Mouse (Mus musculus) lung, adult 2 months (tissue): ENCODE measurements around the gene Asgr2. TPM values are rescaled to one million over a fixed set of nuclear protein-coding genes. Genes with fewer than 3 reads are reported as not detected.
A peak's percentile ranks its signal among the peaks of the same experiment; 100 is the strongest.
"Not testable (repeated sequence)": the region's sequence is repeated elsewhere in the genome, so short reads cannot be mapped to it uniquely, and the experiment has no call there.

Source experiments
- DNase-seq: peaks from one replicate; pipeline ENCODE4 v3.0.0; 2022
- H3K4me1 ChIP-seq: fragments of 200-500 bp; 2 replicates; pipeline ENCODE4 v1.6.1; 2011; ENCODE audit warnings: low read length; ENCODE audit not compliant: control insufficient read depth, insufficient read depth
- H3K4me3 ChIP-seq: fragments of 200-500 bp; replicated peaks from 2 replicates; pipeline ENCODE3; 2011; ENCODE audit warnings: low read depth, mild to moderate bottlenecking, control low read depth, low read length; ENCODE audit errors: extremely low read depth
- CTCF ChIP-seq: fragments of 200-500 bp; IDR thresholded peaks from 2 replicates; pipeline ENCODE4 v1.5.1; 2011; ENCODE audit warnings: mild to moderate bottlenecking, low read length, control low read depth; ENCODE audit not compliant: insufficient read depth
- POLR2A ChIP-seq: fragments of 200-500 bp; IDR thresholded peaks from 2 replicates; pipeline ENCODE4 v1.6.1; 2011; ENCODE audit warnings: low read depth, mild to moderate bottlenecking, control low read depth, low read length, borderline replicate concordance; ENCODE audit errors: extremely low read depth
- WGBS: fragments of 180-500 bp; shearing (Covaris S2); methylation state at CpG from one replicate; pipeline ENCODE4 v1.1.7; 2018; 5-methylcytosine and 5-hydroxymethylcytosine counted together
- polyA plus RNA-seq: library from polyadenylated mRNA; depleted of rRNA; stranded (reverse); fragments of >200 nt; gene quantifications from 2 replicates; pipeline ENCODE4 v1.2.3, GENCODE M21; 2012; rRNA removed

Asgr2 gene
- polyA plus RNA-seq, 1 experiment: 0.51 TPM

GRCm38 (mm10) chr11:70129926-70130379 lies 37.5 kb downstream of the Asgr2 start, which contains the start of gene Mgl2:
Mgl2 (plus strand) TSS chr11:70130329.
- Histone ChIP-seq H3K4me1 (no peaks in the 10 kb centered on the region), H3K4me3 (peak within 1 kb of the TSS; percentile 13)
- TF ChIP-seq CTCF (no peak), POLR2A (no peak)
- no peak for DNase-seq
- 34% methylated on average over 9 of the region's 9 CpGs for WGBS

GRCm38 (mm10) chr11:70135001-70135400 lies 42.6 kb downstream of the Asgr2 start:
- not testable (repeated sequence) for DNase-seq, H3K4me1 ChIP-seq, H3K4me3 ChIP-seq
- 77% methylated on average over 3 of the region's 3 CpGs for WGBS

GRCm38 (mm10) chr11:70135925-70136324 lies 43.5 kb downstream of the Asgr2 start:
- 72% methylated on average over 8 of the region's 8 CpGs for WGBS
- H3K4me1 ChIP-seq, DNase-seq, H3K4me3 ChIP-seq: not testable (repeated sequence)

GRCm38 (mm10) chr11:70139171-70139570 lies 46.7 kb downstream of the Asgr2 start:
- no peak for DNase-seq
- TF ChIP-seq CTCF (no peak), POLR2A (no peak)
- H3K4me3 ChIP-seq: no peak overlapping the region
- no peaks in the 10 kb centered on the region for H3K4me1 ChIP-seq
- 74% methylated on average over 10 of the region's 10 CpGs for WGBS

GRCm38 (mm10) chr11:70151072-70151471 lies 58.6 kb downstream of the Asgr2 start:
- no peaks in the 10 kb centered on the region for H3K4me1 ChIP-seq
- DNase-seq: no peak
- WGBS: 55% methylated on average over 3 of the region's 3 CpGs
- no peak overlapping the region for H3K4me3 ChIP-seq
- TF ChIP-seq POLR2A (no peak), CTCF (no peak)

Other genes with a start within 250 kb of the Asgr2 start
- gene Plscr3, start 246.3 kb upstream of the Asgr2 start, polyA plus RNA-seq: 192 and 225 TPM in 2 replicates
- gene Tnk1, start 233.9 kb upstream of the Asgr2 start, polyA plus RNA-seq: 14.4 and 17.4 TPM in 2 replicates
- not detected in 2 replicates for gene Tmem95, start 214.6 kb upstream of the Asgr2 start, polyA plus RNA-seq
- gene Kctd11, start 211.2 kb upstream of the Asgr2 start, polyA plus RNA-seq: 12.6 and 19.1 TPM in 2 replicates
- 11.2 and 14.3 TPM in 2 replicates for gene Acap1, start 197.1 kb upstream of the Asgr2 start, polyA plus RNA-seq
- gene 2810408A11Rik, start 191.7 kb upstream of the Asgr2 start, polyA plus RNA-seq: 0.65 and 1.4 TPM in 2 replicates
- gene Neurl4, start 191.6 kb upstream of the Asgr2 start, polyA plus RNA-seq: 47.7 and 58.1 TPM in 2 replicates
- 104 and 112 TPM in 2 replicates for gene Gps2, start 178.8 kb upstream of the Asgr2 start, polyA plus RNA-seq
- 216 and 372 TPM in 2 replicates for gene Eif5a, start 170.7 kb upstream of the Asgr2 start, polyA plus RNA-seq
- 4.6 and 6.7 TPM in 2 replicates for gene Ybx2, start 156.8 kb upstream of the Asgr2 start, polyA plus RNA-seq
- 22.3 and 40.4 TPM in 2 replicates for gene Slc2a4, start 144.5 kb upstream of the Asgr2 start, polyA plus RNA-seq
- 60.5 and 63.7 TPM in 2 replicates for gene Cldn7, start 127.9 kb upstream of the Asgr2 start, polyA plus RNA-seq
- 88.3 and 102 TPM in 2 replicates for gene Ctdnep1, start 111.5 kb upstream of the Asgr2 start, polyA plus RNA-seq
- gene Elp5, start 110.1 kb upstream of the Asgr2 start, polyA plus RNA-seq: 38.5 and 53.8 TPM in 2 replicates
- gene Gabarap, start 101.5 kb upstream of the Asgr2 start, polyA plus RNA-seq: 333 and 615 TPM in 2 replicates
- 15.0 and 22.9 TPM in 2 replicates for gene Phf23, start 96.9 kb upstream of the Asgr2 start, polyA plus RNA-seq
- gene Dvl2, start 92.0 kb upstream of the Asgr2 start, polyA plus RNA-seq: 16.7 and 20.8 TPM in 2 replicates
- gene Acadvl, start 77.2 kb upstream of the Asgr2 start, polyA plus RNA-seq: 63.1 and 88.6 TPM in 2 replicates
- 28.0 and 33.7 TPM in 2 replicates for gene Dlg4, start 75.7 kb upstream of the Asgr2 start, polyA plus RNA-seq
- gene Asgr1, start 38.6 kb upstream of the Asgr2 start, polyA plus RNA-seq: 2.4 and 4.9 TPM in 2 replicates
- 12.1 and 17.7 TPM in 2 replicates for gene Mgl2, start 37.7 kb downstream of the Asgr2 start, polyA plus RNA-seq
- 4.0 and 4.2 TPM in 2 replicates for gene Clec10a, start 63.6 kb downstream of the Asgr2 start, polyA plus RNA-seq
- gene Slc16a11, start 120.1 kb downstream of the Asgr2 start, polyA plus RNA-seq: 211 and 239 TPM in 2 replicates
- gene Slc16a13, start 128.4 kb downstream of the Asgr2 start, polyA plus RNA-seq: 9.2 and 11.3 TPM in 2 replicates
- 21.9 and 25.6 TPM in 2 replicates for gene Bcl6b, start 137.2 kb downstream of the Asgr2 start, polyA plus RNA-seq
- 79.0 and 80.9 TPM in 2 replicates for gene 0610010K14Rik, start 145.3 kb downstream of the Asgr2 start, polyA plus RNA-seq
- 6.6 and 7.2 TPM in 2 replicates for gene Gm21988, start 147.2 kb downstream of the Asgr2 start, polyA plus RNA-seq
- gene Rnasek, start 147.2 kb downstream of the Asgr2 start, polyA plus RNA-seq: 143 and 168 TPM in 2 replicates
- gene Alox12, start 162.7 kb downstream of the Asgr2 start, polyA plus RNA-seq: 4.6 and 9.2 TPM in 2 replicates
- gene Alox12e, start 230.0 kb downstream of the Asgr2 start, polyA plus RNA-seq: 0.31 and 0.40 TPM in 2 replicates